Mouse (Mus musculus) heart, adult 2 months (tissue): ENCODE measurements at regions not wholly inside any gene's neighbourhood (a gene's known extent, or its start where the extent isn't known, plus 50 kb on each side); places are given as distances from the start of the nearest gene placed in this dataset.

ENCODE experiments used
- CTCF ChIP-seq: fragments of 200-600 bp; IDR thresholded peaks from 2 replicates; pipeline ENCODE4 v1.8.1; 2022; ENCODE audit warnings: antibody characterized with exemption, mild to moderate bottlenecking, moderate library complexity
- EP300 ChIP-seq: fragments of 200-500 bp; IDR thresholded peaks from 2 replicates; pipeline ENCODE4 v1.6.1; 2011; ENCODE audit warnings: low read depth, low read length, control low read depth; ENCODE audit not compliant: insufficient read depth
- POLR2A ChIP-seq: fragments of 200-500 bp; IDR thresholded peaks from 2 replicates; pipeline ENCODE4 v1.6.1; 2011; ENCODE audit warnings: mild to moderate bottlenecking, low read depth, low read length, control low read depth; ENCODE audit not compliant: insufficient read depth

- TF ChIP-seq POLR2A (no peak), CTCF (no peak), EP300 (no peak)
These were observed 531.3 kb upstream of the Lrrn3 start for GRCm38 (mm10) chr12:42017506-42017905.
